Mouse (Mus musculus): ENCODE results near the gene Eef1e1.
"Not testable (repeated sequence)": the region's sequence is repeated elsewhere in the genome, so short reads cannot be mapped to it uniquely, and the experiment has no call there.

Eef1e1 gene

GRCm38 (mm10) chr13:38624292-38624902, 34.5 kb downstream of the Eef1e1 start:
- DNase-seq (ENCODE audit: low spot score): no peak

GRCm38 (mm10) chr13:38623296-38623695, 35.6 kb downstream of the Eef1e1 start:
- DNase-seq (ENCODE audit: low spot score): no peak

- not testable (repeated sequence) for DNase-seq (ENCODE audit: low spot score)
Observed at GRCm38 (mm10) chr13:38618001-38618630, 40.7 kb downstream of the Eef1e1 start.

GRCm38 (mm10) chr13:38616887-38617286, 42.0 kb downstream of the Eef1e1 start:
- DNase-seq (ENCODE audit: low spot score): no peak

GRCm38 (mm10) chr13:38615656-38616055, 43.2 kb downstream of the Eef1e1 start:
- no peak for DNase-seq (ENCODE audit: low spot score)

- no peak for DNase-seq (ENCODE audit: low spot score)
Observed at GRCm38 (mm10) chr13:38614298-38614697, 44.6 kb downstream of the Eef1e1 start.

GRCm38 (mm10) chr13:38613583-38613982, 45.3 kb downstream of the Eef1e1 start:
- DNase-seq (ENCODE audit: low spot score): no peak

- DNase-seq (ENCODE audit: low spot score): no peak
Observed at GRCm38 (mm10) chr13:38612608-38613007, 46.2 kb downstream of the Eef1e1 start.

- no peak for DNase-seq (ENCODE audit: low spot score)
Observed at GRCm38 (mm10) chr13:38612179-38612578, 46.7 kb downstream of the Eef1e1 start.

GRCm38 (mm10) chr13:38610336-38610735, 48.5 kb downstream of the Eef1e1 start:
- DNase-seq (ENCODE audit: low spot score): no peak

- no peak for DNase-seq (ENCODE audit: low spot score)
Observed at GRCm38 (mm10) chr13:38607130-38607529, 51.7 kb downstream of the Eef1e1 start.

- no peak for DNase-seq (ENCODE audit: low spot score)
Observed at GRCm38 (mm10) chr13:38605353-38605752, 53.5 kb downstream of the Eef1e1 start.

- no peak for DNase-seq (ENCODE audit: low spot score)
Observed at GRCm38 (mm10) chr13:38602966-38603365, 55.9 kb downstream of the Eef1e1 start.

GRCm38 (mm10) chr13:38602243-38602832, 56.5 kb downstream of the Eef1e1 start:
- DNase-seq (ENCODE audit: low spot score): no peak

- DNase-seq (ENCODE audit: low spot score): no peak
Observed at GRCm38 (mm10) chr13:38600811-38601210, 58.0 kb downstream of the Eef1e1 start.

GRCm38 (mm10) chr13:38597076-38597475, 61.8 kb downstream of the Eef1e1 start:
- DNase-seq (ENCODE audit: low spot score): no peak

GRCm38 (mm10) chr13:38596461-38596860, 62.4 kb downstream of the Eef1e1 start:
- DNase-seq (ENCODE audit: low spot score): no peak
